Mouse (Mus musculus) adrenal gland, postnatal 14 days (tissue): ENCODE measurements at regions not wholly inside any gene's neighbourhood (a gene's known extent, or its start where the extent isn't known, plus 50 kb on each side); places are given as distances from the start of the nearest gene placed in this dataset.
A peak's percentile ranks its signal among the peaks of the same experiment; 100 is the strongest.

Experiments used
- DNase-seq: peaks from one replicate; pipeline ENCODE4 v3.0.0; 2021; ENCODE audit warnings: mixed read lengths

DNA sequence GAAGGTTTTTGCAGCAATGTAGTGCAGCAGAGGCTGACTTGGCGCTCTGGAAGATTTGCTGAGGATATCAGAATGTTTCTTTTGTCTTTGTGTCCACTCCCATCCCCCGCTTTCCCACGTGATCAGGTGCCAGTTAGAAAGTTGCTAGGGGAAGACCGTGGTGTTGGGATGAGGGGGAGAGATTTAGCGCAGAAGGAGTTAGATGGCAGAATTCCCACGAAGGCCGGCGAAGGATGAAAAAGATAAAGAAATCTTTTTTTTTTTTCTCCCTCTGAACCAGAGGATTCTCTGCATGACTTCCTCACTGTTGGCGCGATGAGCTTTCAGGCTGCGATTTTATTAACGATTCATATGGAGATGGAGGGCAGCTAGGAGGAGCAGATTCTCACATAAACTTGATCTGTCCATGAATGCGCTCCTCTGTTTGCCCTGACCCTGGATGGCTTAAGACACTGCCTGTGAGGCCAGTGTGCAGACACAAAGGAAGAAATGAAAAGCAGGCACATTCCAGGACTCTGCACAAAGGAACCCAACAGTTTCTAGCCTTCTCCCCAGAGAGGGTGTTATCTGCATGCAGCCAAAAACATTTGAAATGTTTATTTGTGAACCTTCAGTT is 201.5 kb downstream of the Gm11146 start:
- peak; percentile 72 for DNase-seq

DNA sequence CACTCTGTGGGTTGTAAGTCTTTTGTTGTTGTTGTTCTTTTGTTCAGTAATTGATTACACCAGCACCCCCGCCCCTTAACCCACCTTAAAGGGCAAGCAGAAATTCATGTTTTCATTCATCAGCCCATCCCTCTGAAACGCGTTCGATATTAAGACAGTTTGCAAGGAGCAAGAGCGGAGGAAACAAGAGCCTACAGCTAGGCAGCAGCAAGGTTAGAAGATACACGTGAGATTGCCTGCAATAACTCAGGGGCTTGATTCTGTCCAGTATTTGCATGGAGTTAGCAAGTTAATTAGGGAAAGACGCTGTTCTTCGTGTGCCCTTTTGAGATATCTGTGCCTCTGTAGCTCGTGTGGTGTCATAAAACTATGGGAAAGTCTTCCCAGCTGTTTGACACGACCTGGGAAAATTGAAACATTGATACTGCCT is 202.0 kb downstream of the Gm11146 start:
- no peak for DNase-seq

DNA sequence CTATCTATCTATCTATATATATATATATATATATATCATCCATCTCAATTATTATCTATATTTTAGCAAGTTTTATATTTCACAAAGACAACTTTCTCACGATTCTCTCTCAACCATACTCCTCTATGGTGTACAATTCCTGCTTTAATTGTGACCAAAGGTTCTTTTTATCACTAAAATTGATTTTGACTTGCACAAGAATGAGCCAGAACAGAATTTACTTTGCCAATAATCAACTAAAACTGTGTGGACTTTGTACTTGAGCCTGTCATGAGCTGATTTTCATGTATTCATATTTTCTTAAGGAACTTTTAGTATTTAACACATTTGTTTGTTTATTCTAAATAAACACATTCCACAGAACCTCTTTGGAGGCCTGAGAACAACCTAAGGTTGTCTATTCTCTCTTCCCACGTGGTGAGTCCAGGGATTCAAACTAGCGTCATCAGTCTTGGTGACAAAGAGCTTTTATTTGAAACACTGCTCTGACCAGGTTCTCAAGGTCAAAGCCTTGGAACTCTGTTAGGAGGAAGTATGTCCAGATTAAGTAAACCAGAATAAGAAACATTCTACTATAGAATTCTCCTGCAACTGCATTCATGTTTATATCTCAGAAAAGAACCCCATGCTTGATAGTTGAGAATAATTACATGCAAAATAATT is 207.7 kb downstream of the Gm11146 start:
- DNase-seq = peak; percentile 17

DNA sequence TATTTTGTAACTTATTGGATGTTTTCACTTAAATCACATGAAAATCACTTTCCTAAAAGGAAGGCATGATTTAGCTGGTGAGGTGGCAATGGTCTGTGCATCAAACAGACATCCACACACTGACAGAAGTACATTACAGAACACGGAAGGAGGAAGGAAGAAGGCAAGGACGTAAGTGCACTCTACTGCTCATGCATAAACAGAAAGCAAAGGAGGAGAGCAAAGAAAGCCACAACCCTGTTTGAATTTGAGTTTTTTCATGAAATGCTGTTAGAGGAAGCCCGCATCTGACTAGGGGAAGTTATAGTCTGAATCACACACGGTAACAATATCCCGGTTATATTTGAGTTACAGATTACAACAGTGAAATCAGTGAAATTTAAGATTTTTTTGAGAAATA is 208.4 kb downstream of the Gm11146 start:
- no peak for DNase-seq

DNA sequence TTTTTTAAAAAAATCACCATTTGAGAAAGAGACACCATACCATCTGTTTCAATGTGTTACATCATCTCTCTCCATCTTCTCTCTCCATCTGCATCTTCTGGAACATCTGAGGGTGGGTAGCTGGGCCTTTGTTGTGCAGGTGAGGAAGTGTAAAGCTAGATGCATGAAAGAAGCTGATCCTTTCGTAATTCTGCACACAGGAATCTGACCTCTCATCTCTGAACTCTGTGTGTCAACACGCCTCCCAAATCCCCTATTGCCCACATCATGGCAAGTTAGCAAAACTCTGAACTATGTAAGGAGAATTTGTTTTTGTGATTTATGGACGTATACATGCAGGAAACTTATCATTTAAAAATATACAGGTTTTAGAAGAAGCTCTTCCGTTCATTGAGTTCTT is 209.7 kb downstream of the Gm11146 start:
- no peak for DNase-seq

DNA sequence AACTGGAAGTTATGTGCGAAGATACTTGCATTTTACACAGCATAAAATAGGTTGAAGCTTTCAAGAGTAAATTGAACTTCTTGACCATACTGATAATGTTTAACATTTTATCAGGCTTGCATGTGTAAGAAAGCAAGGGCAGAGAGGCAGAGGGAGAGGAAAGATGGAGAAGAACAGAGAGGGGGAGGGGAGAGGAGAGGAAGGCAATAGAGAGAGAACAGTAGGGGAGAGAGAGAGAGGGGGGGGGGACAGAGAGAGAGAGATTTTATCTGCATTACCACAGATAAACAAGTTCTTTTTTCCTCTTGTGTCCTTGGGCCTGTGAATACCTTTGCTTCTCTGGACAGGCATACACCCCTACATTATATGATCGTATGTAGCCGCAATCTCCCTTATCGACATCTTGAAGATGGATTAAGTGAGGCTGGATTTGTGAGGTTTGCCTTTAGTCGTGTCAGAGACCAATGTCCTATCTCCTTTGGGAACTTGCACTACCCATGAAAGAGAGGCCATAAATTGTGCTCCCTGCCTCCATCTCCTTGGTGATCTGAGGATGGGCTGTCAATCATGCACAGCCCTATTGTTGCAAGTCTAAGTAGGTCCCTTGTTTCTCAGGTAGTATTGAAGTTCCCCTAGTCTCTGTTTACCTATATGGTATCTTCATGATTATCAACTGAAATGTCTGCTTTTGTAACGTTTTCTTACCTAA is 217.7 kb downstream of the Gm11146 start:
- DNase-seq = no peak

DNA sequence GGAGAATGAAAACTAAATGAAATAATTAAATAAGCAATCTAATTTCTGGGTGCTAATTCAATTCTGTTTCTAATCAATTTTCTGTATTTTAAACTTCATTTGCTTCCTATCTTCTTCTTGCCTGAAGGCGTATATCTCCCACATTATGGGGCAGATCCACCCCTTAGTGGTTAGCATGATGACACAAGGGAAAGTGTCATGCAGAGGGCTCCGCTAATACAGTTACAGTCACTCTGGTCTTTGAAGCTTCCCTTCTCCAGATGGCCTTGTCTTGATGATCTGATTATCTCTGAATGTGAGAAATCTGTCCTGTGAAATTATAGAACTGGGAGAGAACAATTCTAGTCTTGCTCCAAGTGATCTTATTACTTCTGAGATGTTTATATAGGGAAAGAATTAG is 219.1 kb downstream of the Gm11146 start:
- DNase-seq = no peak

DNA sequence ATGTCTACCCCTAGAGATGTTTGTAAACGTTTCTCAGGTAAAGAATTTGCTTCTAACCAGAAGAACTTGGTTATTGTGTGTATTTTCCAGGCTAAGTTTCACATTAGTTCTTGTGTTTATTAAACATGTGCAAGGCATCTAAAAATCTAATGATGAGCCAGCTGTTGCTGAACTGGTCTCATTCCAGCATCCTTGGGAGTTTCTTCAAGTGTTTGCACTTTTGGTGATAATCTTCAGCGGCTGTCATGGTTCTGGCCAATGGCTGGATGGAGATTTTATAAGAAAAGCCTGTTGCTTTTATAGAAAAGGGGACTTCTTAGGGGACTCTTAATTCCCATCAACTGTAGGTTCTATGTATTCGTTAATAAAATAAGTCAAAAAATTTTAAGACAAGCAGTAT is 229.1 kb downstream of the Gm11146 start:
- no peak for DNase-seq

DNA sequence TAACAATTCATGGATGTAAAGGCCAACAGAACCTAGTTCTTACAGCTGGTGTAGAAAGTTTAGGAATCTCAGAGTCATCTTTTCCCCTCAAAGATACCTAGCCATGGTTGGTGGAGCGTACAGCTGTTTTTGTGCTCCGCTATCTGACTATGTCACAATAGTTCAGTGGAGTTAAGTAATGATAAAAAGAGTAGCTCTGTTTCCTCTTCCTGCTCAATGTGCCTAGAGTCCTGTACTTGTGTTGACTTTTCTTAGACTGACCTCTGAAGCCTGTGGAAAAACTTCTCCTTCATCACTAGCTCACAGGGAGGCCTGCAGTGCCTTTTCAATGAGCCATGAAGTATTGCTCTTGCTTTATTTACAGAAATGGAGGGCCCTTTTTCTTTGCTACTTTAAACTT is 232.1 kb downstream of the Gm11146 start:
- DNase-seq = no peak

DNA sequence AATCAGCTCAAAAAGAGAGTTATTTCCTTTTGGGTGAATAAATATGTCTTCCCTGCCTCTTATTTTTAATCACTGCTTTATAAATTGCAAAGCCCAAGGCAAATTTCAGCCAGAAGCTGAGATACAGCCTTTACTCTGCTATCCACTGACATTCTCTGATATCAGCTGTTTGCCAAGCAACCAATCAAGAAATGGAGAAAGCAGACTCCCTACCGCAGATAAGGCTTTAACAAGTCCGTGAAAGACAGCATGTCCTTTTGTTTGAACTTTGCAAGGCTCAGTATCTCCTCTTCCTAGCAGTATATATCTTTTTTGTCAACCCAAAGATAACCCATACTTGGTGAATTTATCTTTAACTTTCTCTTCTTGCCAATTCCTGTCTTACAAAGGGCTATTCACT is 236.6 kb downstream of the Gm11146 start:
- DNase-seq = no peak

DNA sequence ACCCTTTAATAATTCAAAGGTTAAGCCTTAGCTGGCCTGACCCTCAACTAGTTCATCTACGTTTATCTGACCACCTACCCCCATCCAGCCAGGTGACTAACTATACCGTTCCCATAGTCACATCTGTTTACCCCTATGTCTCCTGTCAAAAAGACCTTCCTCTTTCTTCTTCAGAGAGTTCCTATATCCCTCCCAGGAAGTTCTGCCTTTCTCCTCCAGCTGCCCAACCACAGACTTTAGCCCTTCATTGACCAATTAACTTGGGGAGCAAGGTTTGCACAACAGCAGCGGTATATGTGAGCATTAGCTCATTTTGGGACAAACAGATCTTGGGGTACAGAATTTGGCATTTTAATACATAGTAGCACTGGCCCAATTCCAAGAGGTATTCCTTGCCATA is 237.5 kb downstream of the Gm11146 start:
- DNase-seq = no peak

DNA sequence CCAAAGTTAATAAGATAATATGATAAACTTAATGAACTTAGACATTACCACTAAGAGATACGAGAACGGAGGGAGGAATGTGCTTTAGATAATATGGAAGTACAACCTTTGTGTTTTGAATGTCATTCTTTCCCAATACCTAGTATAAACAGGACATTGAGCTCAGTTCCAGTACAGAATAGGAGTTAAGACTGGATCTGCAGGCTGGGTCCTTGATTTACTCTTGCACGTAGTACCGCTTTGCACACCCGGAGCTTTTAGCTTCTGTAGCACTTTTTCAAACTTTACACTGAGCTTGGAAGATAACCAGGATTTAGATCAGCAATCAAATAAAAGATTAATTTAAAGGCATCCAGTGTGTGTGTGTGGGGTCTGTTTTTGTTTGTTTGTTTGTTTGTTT is 242.7 kb downstream of the Gm11146 start:
- DNase-seq = no peak

DNA sequence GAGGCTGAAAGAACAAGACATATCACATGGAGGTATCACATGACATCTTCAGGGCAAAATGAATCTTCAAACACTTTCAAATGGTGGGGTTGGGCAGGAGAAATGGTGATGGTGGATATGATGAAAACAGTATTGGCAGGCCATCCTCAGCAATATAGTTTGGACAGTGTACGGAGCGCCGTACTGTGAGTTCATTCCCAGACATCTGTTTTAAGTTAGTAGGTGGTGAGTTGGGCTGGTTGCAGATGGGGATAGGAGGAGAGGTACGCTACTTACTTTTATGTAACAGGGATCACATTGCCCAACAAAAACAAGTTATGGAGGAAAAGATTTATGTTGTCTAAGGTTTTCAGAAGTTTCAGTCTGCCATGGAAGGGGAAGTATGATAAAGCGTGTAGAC is 246.6 kb downstream of the Gm11146 start:
- DNase-seq = no peak

DNA sequence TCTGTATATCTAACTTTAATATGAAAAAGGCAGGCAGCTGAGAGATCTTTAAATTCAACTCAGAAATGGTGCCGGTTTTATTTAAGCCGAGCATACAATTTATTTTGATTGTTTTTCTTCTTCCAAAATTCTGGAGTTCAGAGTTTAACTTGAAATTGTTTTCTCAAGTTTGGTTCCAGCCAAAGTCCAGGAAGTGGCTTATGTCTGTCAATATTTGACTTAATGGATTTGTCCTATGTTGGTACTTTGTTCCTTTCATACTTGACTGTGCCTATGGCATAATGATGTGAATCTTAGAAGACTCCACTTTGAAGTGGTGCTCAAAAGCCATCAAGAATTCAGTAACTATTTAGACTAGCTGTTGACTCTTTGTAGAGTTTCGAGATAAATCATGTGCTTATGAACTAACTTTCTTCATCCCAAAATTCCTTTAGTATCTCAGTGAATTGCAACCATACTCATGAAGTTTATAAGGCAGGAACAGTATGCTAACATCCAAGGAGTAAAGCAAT is 247.6 kb downstream of the Gm11146 start:
- DNase-seq = no peak

DNA sequence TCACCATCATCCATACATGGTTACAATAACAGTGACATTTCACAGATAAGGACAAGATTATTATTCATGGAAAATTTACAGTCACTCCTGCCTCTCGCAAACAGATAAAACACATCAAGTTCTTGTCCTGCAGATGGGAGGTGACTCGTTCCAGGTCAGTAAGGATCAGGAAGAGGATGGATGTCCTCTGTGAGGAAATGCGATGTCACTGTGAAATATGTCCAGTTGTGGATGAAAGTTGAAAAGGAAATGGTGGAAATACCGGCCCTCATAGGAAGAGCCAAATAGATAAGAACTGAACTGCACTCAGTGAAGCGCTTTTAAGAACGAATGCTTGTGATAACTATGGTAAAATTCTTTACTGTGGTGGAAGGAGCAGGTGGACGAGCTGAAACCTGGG is 255.8 kb downstream of the Gm11146 start:
- DNase-seq = no peak

DNA sequence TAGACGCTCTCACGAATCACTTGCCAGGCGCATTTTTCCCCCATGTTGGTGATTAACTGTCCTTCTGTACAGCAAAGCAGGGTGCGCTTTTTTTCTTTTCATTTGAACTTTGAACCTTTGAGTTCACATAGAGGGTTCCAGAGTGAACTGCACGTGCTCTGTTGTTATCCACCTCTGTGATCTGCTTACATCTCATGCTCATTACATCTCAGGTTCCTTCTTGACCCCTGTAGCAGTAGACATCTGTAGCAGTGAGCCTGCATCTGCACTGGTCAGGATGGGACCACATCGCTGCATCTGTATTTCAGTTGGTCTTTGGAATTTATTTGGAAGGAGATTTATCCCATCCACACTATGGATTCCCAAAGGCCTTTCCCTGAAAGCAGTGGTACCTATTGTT is 269.6 kb downstream of the Gm11146 start:
- DNase-seq = no peak

DNA sequence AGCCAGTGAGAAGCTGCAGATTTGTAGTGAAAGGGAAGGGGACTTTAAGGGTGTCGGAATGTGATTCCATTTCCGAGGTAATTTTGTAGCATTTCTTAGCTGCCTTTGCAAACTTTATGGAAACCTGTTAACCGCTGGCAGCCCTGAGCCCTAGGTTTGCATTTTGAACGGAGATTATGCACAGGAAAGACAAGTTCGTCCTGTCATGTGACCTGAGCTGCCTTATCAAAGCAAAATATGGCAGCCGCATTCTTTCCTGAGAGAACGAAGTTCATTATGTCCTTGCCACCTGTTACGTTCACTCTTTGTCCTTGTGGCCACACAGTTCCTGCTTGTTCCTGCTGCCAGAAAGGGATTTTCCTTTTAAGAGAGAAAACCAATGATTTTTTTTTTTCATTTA is 270.9 kb downstream of the Gm11146 start:
- DNase-seq = peak; percentile 60

DNA sequence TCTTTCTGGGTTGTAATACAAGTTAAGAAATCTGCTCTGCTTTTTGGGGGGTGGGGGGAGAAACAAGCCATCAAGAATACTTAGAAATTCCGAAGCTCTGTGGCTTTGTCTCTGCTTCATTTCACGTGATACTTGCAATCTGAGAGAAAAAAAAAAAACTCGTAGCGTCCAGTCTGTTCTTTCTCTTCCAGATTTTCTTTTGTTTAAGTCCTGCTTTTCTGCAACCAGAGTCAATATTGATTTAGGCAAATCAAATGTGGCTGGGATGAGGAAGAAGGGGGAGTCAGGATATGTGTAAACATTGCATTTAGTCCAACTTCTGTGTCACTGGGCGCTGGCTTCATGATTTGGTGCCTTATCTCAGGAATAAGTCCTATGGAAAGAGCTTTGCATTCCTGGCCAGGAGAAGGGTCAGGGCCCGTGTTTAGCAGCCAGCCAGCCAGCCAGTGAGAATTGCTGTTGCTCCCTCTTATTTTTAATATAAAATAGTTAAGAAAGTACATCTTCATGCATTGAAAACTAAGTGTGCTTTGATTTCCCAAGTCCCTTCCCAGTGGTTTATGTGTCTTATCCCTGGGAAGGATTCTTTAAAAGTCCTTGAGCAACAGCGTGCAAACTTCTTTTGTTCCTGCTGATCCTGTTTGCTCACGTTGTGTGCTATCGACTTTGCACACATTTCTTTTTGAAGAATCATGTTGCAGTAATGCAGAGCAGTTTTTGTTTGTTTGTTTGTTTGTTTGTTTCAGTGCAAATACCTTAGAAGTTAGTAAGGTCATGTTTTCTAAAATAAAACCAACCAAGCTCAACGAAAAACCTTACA is 272.0 kb downstream of the Gm11146 start:
- peak; percentile 24 for DNase-seq

DNA sequence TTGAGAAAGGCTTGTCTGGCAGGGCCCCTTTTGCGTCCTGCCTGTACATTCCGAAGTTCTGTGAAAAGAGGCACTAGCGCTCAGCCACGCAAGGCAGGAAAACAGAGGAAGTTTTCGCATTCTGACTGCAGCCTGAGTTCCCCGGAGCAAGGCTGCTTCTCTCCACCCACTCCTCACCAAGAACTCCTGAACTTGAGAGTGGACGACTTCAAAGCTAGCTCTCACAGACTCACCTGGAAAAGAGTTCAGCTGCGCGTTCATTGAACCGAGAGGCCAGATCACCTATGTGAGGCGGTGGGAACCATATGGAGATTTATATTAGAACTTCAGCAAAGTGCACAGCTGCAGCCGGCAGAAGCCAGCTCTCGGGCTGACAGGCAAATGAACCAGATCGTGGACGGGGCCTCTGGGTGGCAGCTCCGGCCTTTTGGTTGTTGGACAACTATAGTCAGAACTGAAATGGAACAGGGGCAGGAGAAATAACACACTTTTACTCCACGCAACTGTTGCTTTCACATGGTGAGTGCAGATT is 272.7 kb downstream of the Gm11146 start:
- DNase-seq = peak; percentile 77

DNA sequence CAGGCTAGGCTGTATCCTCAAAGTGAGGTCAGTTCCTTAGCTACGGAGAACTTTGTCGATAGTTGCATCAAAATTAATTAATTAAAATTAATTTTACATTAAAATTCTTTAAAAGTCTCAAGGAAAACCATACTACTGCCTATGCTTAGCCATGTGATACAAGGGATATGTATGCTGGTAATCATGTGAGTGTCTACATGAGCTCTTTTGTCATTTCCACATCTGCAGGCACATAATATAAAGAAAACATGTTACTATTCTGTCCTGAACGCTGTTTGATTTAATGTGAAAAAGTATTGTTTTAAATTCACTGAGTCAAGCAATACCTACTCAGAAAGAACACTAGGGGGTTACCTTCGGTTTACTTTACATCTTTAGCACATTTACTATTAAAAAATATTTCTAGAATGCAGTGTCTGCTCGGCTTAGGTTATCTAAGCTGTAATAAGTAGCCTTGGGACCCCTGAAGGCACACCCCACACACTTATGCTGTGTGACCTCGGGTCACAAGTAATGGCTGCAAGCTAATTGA is 273.2 kb downstream of the Gm11146 start:
- no peak for DNase-seq

DNA sequence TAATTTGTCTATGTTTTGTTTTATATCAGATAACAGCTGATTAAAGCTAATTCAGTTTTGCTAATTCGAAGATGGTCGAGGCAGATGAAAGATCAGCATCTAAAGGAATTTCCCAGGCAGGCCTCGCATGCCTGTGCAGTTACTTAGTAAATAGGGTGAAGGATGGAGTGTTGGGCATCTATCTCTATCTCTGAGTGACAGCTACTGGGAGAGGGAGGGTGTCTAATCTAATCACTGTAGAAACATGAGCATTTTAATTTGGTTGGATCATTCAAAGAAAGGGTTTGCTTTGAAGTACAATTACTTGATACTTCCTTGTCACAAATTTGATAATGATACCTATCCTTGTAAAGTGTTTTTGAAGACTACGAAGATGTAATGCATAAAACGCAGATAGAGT is 273.8 kb downstream of the Gm11146 start:
- DNase-seq = no peak

DNA sequence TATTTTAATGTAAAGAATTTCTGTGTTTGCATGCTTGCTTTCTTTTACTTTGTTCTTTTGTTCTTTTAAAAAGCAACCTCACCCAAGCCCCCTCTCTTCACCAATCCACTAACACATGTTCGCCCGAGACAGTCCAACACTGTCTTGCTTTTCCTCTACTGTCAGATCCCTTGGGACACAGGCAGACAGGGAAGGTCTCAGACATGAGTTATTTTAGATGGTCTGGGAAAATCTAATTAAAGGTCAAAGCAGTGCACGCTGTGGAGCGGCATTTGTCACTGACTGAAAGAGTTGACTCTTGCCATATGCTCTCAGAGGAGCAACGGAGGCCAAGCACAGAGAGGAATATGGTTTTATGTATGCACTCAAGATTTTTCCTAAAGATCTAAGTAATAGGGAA is 279.6 kb downstream of the Gm11146 start:
- peak; percentile 24 for DNase-seq
